Mouse (Mus musculus) brain, embryonic 14.5 days (tissue): ENCODE measurements around the gene Prss44.

Experiments used
- CTCF ChIP-seq: fragments of 200-500 bp; IDR thresholded peaks from 2 replicates; pipeline ENCODE4 v1.5.1; 2012; ENCODE audit warnings: inconsistent platforms, mild to moderate bottlenecking, moderate library complexity, borderline replicate concordance; ENCODE audit not compliant: insufficient read depth, insufficient read length; ENCODE audit errors: extremely low read depth
- POLR2A ChIP-seq: fragments of 200-500 bp; IDR thresholded peaks from 2 replicates; pipeline ENCODE4 v1.6.1; 2012; ENCODE audit warnings: mild to moderate bottlenecking, inconsistent platforms, borderline replicate concordance; ENCODE audit not compliant: poor library complexity, insufficient read depth, insufficient read length, severe bottlenecking; ENCODE audit errors: extremely low read depth

DNA sequence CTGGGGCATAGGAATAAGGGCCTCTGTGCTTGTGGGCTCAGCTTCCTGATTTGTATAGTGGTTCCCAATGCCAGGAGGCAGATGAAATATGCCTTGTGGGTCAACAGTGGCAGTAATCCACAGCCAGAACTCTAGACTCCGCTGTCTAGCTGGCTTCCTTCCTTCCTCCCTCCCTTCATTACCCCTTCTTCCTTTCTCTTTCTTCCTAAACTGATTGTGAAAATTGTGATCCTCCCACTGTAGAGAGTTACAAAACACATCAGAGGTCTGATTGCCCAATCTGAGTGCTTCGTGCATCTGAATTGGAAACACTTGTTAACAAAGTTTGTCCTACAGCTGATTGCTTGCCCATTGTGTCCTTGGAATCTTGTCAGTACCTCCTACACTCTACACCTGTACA lies 27.6 kb downstream of the Prss44 start:
- TF ChIP-seq CTCF (no peak), POLR2A (no peak)
